Mouse (Mus musculus) left cerebral cortex, postnatal 14 days (tissue): ENCODE measurements at regions not wholly inside any gene's neighbourhood (a gene's known extent, or its start where the extent isn't known, plus 50 kb on each side); places are given as distances from the start of the nearest gene placed in this dataset.

Experiments used
- DNase-seq, 2 experiments: peaks; one replicate each; pipeline ENCODE4 v3.0.0; 2021 to 2022; ENCODE audit warnings: low spot score in 2 of 2, mixed read lengths in 1 of 2
- intact Hi-C: fragments of 180-260 bp; cut with DNase I; formaldehyde crosslinking; loops from one replicate; pipeline ENCODE4 v1.15.1; 2025

- no peak for DNase-seq
- intact Hi-C loops: no loop called here
These were observed 420.8 kb upstream of the Lcorl start for GRCm38 (mm10) chr5:46278190-46278589.

- DNase-seq: no peak
- intact Hi-C loops: no loop called here
These were observed 399.3 kb upstream of the Lcorl start for GRCm38 (mm10) chr5:46256730-46257129.

GRCm38 (mm10) chr5:46253940-46254339 lies 396.5 kb upstream of the Lcorl start:
- no peak for DNase-seq
- intact Hi-C loops: no loop called here

GRCm38 (mm10) chr5:46235364-46236067 lies 378.1 kb upstream of the Lcorl start:
- intact Hi-C loops: no loop called here
- no peak for DNase-seq

- intact Hi-C loops: no loop called here
- no peak for DNase-seq
These were observed 375.4 kb upstream of the Lcorl start for GRCm38 (mm10) chr5:46232780-46233179.

GRCm38 (mm10) chr5:46228667-46229066 lies 371.3 kb upstream of the Lcorl start:
- DNase-seq: no peak
- intact Hi-C loops: no loop called here

- no peak for DNase-seq
- intact Hi-C loops: no loop called here
These were observed 355.5 kb upstream of the Lcorl start for GRCm38 (mm10) chr5:46212845-46213468.

GRCm38 (mm10) chr5:46209076-46209475 lies 351.7 kb upstream of the Lcorl start:
- intact Hi-C loops: no loop called here
- no peak for DNase-seq

GRCm38 (mm10) chr5:46203744-46204143 lies 346.3 kb upstream of the Lcorl start:
- intact Hi-C loops: no loop called here
- no peak for DNase-seq

GRCm38 (mm10) chr5:46202457-46202772 lies 345.0 kb upstream of the Lcorl start:
- intact Hi-C loops: no loop called here
- DNase-seq: no peak

GRCm38 (mm10) chr5:46201639-46202456 lies 344.4 kb upstream of the Lcorl start:
- DNase-seq: no peak
- intact Hi-C loops: no loop called here

GRCm38 (mm10) chr5:46186908-46187307 lies 329.5 kb upstream of the Lcorl start:
- DNase-seq: no peak
- intact Hi-C loops: no loop called here

GRCm38 (mm10) chr5:46182157-46182556 lies 324.7 kb upstream of the Lcorl start:
- intact Hi-C loops: no loop called here
- DNase-seq: no peak

GRCm38 (mm10) chr5:46172315-46172714 lies 314.9 kb upstream of the Lcorl start:
- DNase-seq: no peak
- intact Hi-C loops: no loop called here

GRCm38 (mm10) chr5:46160774-46161173 lies 303.4 kb upstream of the Lcorl start:
- intact Hi-C loops: no loop called here

GRCm38 (mm10) chr5:46151973-46152372 lies 294.6 kb upstream of the Lcorl start:
- intact Hi-C loops: no loop called here

More at GRCm38 (mm10) chr5:46160774-46161173, 303.4 kb upstream of the Lcorl start:
- no peak for DNase-seq

GRCm38 (mm10) chr5:46150825-46151224 lies 293.4 kb upstream of the Lcorl start:
- DNase-seq: peak; percentile 1 to 6
- intact Hi-C loops: no loop called here

More at GRCm38 (mm10) chr5:46151973-46152372, 294.6 kb upstream of the Lcorl start:
- no peak for DNase-seq

- intact Hi-C loops: no loop called here
- no peak for DNase-seq
These were observed 292.6 kb upstream of the Lcorl start for GRCm38 (mm10) chr5:46149851-46150615.

- DNase-seq: no peak
- intact Hi-C loops: no loop called here
These were observed 281.6 kb upstream of the Lcorl start for GRCm38 (mm10) chr5:46139024-46139423.

GRCm38 (mm10) chr5:46137695-46138094 lies 280.3 kb upstream of the Lcorl start:
- DNase-seq: no peak
- intact Hi-C loops: no loop called here
